Mouse (Mus musculus) T-helper 2 cell (primary cell): ENCODE measurements at regions not wholly inside any gene's neighbourhood (a gene's known extent, or its start where the extent isn't known, plus 50 kb on each side); places are given as distances from the start of the nearest gene placed in this dataset.

Experiments used
- in situ Hi-C: fragments of 300-600 bp; cut with MboI, MseI; formaldehyde crosslinking; loops from one replicate; pipeline ENCODE4 v1.15.1; 2025; ENCODE audit warnings: high pct_unique_total_duplicates

GRCm38 (mm10) chr9:50395543-50395942 lies 50.8 kb upstream of the Rpl10-ps3 start:
- in situ Hi-C loops = no loop called here

GRCm38 (mm10) chr9:50396051-50396450 lies 51.3 kb upstream of the Rpl10-ps3 start:
- in situ Hi-C loops = no loop called here

GRCm38 (mm10) chr9:50408396-50408795 lies 63.6 kb upstream of the Rpl10-ps3 start:
- in situ Hi-C loops = loop anchor here (25.0 kb wide), 1 partner anchor 1146 kb away; the partner anchor contains the start of gene Gm4894

GRCm38 (mm10) chr9:50408845-50409244 lies 64.1 kb upstream of the Rpl10-ps3 start:
- in situ Hi-C loops = loop anchor here (25.0 kb wide), 1 partner anchor 1147 kb away; the partner anchor contains the start of gene Gm4894

- in situ Hi-C loops = loop anchor here (10.0 to 25.0 kb wide), 2 partner anchors 918 to 1151 kb away; partner anchors contain the start of gene Gm4894
Measured at GRCm38 (mm10) chr9:50412986-50413385, 68.2 kb upstream of the Rpl10-ps3 start.

- in situ Hi-C loops = loop anchor here (10.0 to 25.0 kb wide), 2 partner anchors 919 to 1151 kb away; partner anchors contain the start of gene Gm4894
Measured at GRCm38 (mm10) chr9:50413514-50414335, 69.0 kb upstream of the Rpl10-ps3 start.

GRCm38 (mm10) chr9:50414796-50415340 lies 70.1 kb upstream of the Rpl10-ps3 start:
- in situ Hi-C loops = loop anchor here (10.0 to 25.0 kb wide), 2 partner anchors 920 to 1153 kb away; partner anchors contain the start of gene Gm4894

- in situ Hi-C loops = loop anchor here (10.0 to 25.0 kb wide), 2 partner anchors 922 to 1154 kb away; partner anchors contain the start of gene Gm4894
Measured at GRCm38 (mm10) chr9:50416677-50417076, 71.9 kb upstream of the Rpl10-ps3 start.

GRCm38 (mm10) chr9:50421061-50421460 lies 73.3 kb upstream of the Plet1 start:
- in situ Hi-C loops = loop anchor here (25.0 kb wide), 1 partner anchor 1159 kb away; the partner anchor contains the start of gene Gm4894

- in situ Hi-C loops = loop anchor here (25.0 kb wide), 1 partner anchor 1159 kb away; the partner anchor contains the start of gene Gm4894
Measured at GRCm38 (mm10) chr9:50421572-50422285, 72.6 kb upstream of the Plet1 start.

- in situ Hi-C loops = no loop called here
Measured at GRCm38 (mm10) chr9:50425866-50426495, 68.3 kb upstream of the Plet1 start.

- in situ Hi-C loops = loop anchor here (10.0 kb wide), 1 partner anchor 95 kb away; no protein-coding TSS in a partner anchor
Measured at GRCm38 (mm10) chr9:50430147-50430546, 64.2 kb upstream of the Plet1 start.

- in situ Hi-C loops = loop anchor here (10.0 kb wide), 1 partner anchor 99 kb away; no protein-coding TSS in a partner anchor
Measured at GRCm38 (mm10) chr9:50433525-50433924, 60.8 kb upstream of the Plet1 start.

- in situ Hi-C loops = loop anchor here (10.0 kb wide), 1 partner anchor 99 kb away; no protein-coding TSS in a partner anchor
Measured at GRCm38 (mm10) chr9:50433978-50434377, 60.3 kb upstream of the Plet1 start.

GRCm38 (mm10) chr9:50437830-50438722 lies 56.2 kb upstream of the Plet1 start:
- in situ Hi-C loops = loop anchor here (10.0 kb wide), 1 partner anchor 103 kb away; no protein-coding TSS in a partner anchor

- in situ Hi-C loops = loop anchor here (10.0 kb wide), 1 partner anchor 104 kb away; no protein-coding TSS in a partner anchor
Measured at GRCm38 (mm10) chr9:50438738-50439137, 55.6 kb upstream of the Plet1 start.

GRCm38 (mm10) chr9:50440222-50440621 lies 54.1 kb upstream of the Plet1 start:
- in situ Hi-C loops = no loop called here

GRCm38 (mm10) chr9:50440689-50441088 lies 53.6 kb upstream of the Plet1 start:
- in situ Hi-C loops = no loop called here

GRCm38 (mm10) chr9:50443708-50444463 lies 50.4 kb upstream of the Plet1 start:
- in situ Hi-C loops = no loop called here
